Mouse (Mus musculus): Measurements from ENCODE around the gene Ezr.

Ezr gene

GRCm38 (mm10) chr17:6769602-6770001 is 13.0 kb downstream of the Ezr start:
- no peak for DNase-seq (ENCODE audit: extremely low spot score, low read depth, low spot score)

GRCm38 (mm10) chr17:6768301-6768788 is 14.2 kb downstream of the Ezr start:
- DNase-seq (ENCODE audit: extremely low spot score, low read depth, low spot score): no peak

DNA sequence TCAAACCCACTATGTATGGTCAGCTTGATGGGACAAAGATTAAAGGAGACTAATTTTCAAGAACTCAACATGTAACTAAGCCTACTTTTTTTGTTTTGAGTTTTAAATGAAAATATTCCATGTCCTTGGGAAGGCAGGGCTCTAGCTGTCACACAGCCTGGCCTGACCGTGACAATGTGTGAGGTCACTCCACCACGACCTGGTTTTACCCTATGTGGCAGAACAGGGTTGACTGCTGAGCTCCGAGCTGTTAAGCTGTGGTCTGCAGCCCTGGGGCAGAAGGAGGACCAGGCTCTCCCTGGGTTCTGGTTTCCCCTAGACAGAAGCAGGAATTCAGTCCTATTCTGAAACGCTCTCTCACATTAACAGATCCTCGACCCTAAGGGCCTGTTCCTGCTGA is 14.8 kb downstream of the Ezr start:
- no peak for DNase-seq (ENCODE audit: extremely low spot score, low read depth, low spot score)

DNA sequence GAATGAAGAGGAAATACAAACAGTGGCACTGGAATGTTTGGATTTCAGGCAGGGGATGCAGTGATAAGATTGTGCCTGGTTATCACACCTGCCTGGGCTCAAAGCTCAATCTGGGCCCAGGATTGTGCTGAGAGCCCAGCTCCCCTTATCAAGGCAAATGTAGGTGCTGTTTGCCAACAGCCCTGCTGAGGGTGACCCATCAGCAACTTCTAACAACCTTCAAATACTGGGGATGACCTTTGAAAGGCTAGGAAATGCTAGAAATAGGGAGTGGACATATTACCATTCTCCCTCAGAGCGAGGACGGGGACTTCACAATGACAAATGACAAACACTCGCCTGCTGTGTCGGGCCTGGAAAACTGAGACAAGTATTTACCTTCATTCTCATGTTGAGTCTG is 15.8 kb downstream of the Ezr start:
- DNase-seq (ENCODE audit: extremely low spot score, low read depth, low spot score): no peak

- no peak for DNase-seq (ENCODE audit: extremely low spot score, low read depth, low spot score)
These were observed 16.7 kb downstream of the Ezr start for GRCm38 (mm10) chr17:6765886-6766285.

DNA sequence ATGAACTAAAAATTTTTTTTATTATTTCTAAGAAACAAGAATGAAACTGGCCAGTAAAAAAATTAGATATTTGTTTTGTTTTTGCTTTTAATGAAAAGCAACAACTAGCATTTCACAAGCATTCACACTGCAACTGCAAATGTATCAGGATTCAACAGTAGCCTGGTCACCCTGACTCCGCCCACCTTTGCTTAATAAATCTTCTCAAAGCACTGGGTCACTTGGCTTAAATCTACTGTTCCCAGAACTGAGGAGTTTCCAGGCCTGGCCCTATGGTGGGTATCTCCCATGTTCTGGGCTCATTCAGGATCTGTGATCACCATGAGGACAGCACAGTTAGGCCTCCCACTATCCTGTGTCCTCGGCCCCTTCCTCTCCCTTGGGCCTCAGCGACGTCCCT is 17.9 kb downstream of the Ezr start:
- DNase-seq (ENCODE audit: extremely low spot score, low read depth, low spot score): no peak

DNA sequence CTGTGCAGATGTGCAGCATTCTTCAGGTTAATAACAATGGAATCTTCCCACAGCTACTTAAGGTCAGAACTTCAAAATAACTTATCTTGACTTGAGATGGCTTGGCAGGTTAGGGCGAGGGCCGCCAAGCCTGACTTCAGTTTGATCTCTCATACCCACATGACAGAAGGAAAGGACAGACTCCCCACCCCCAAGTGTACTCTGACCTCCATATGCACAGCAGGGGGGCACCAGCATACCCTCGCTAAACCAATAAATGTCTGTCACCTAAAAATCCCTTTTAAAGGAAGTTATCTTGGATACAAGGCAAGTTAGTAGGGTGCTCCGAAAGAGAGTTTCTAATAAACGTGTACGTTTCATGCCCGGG is 18.4 kb downstream of the Ezr start:
- no peak for DNase-seq (ENCODE audit: extremely low spot score, low read depth, low spot score)

- DNase-seq (ENCODE audit: extremely low spot score, low read depth, low spot score): no peak
These were observed 18.9 kb downstream of the Ezr start for GRCm38 (mm10) chr17:6763513-6764226.

GRCm38 (mm10) chr17:6759717-6760292 is 22.8 kb downstream of the Ezr start:
- DNase-seq (ENCODE audit: extremely low spot score, low read depth, low spot score): no peak

DNA sequence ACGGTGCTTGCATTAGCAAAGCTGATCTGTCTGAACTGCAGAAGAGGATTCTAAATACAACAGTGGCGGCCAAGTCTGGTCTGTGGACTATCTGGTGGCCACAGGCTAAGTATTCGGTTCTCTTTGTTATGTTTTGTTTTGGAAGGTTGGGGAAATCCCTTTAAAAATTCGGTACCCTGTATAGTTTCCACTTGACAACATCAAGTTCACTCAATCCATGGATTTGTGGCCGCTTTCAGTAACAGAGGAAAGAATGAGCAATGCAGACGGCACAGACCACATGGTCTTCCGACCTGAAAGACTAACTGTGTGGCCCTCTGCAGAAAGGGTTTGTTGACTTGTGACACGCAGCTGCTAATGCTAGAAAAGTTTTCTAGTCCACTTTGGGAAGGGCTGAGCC is 23.7 kb downstream of the Ezr start:
- DNase-seq (ENCODE audit: extremely low spot score, low read depth, low spot score): no peak

DNA sequence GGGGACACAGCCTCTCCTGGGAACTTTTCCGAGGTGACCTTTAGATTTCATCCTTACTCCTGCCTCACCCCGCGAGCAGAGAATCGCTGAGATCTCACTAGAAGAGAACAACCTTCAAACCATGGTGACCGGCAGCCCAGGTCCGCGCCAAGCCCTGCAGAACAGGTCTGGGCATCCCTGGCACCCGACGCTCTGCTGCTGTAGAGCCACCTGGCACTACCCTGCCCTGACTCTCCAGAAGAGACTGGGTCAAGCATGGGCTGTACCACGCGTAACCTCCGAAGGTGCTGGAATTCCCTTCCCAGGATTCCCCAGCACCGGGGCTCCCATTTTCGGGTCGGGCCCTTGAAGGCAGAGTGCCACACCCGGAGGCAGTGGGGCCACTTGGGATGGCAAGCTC is 24.7 kb downstream of the Ezr start:
- DNase-seq (ENCODE audit: extremely low spot score, low read depth, low spot score): no peak

DNA sequence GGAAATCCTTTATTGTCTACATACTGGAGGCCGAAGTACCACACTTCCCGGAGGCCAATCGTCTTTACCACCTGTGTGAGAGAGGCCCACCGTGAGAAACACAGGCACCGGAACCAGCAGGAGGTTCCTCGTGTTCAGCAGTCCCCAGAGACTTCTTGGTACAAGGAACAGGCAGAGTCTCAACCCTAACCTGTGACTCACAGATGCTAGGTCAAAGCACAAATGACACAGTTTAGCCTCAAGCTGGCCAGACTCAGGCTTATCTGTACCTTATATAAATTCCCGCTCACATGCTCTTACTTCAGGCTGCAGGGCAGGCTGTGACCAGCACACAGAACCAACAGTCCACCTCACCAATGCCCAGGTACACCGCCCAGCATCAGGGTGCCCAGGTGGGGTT is 26.7 kb downstream of the Ezr start:
- DNase-seq (ENCODE audit: extremely low spot score, low read depth, low spot score): no peak

DNA sequence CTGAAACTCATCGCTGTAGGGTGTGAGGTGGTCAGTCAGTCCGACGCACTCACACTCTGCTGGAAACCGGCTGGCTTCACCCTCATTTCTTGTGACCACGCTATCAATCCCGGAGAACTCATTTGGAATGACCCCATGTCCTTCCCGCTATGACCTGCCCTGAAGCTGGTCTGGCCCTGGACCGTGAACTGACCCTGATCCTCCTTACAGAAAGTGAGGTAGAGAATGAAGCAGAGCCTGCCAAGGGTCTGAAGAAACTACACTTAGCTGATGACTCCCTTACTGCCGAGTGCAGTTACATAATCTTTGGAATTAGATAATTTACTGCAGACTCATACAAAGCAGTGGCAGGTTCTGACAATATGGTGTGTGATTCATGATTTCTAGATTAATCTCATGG is 27.4 kb downstream of the Ezr start:
- DNase-seq (ENCODE audit: extremely low spot score, low read depth, low spot score): no peak

- DNase-seq (ENCODE audit: extremely low spot score, low read depth, low spot score): peak; percentile 16
These were observed 30.2 kb downstream of the Ezr start for GRCm38 (mm10) chr17:6752375-6752774.

DNA sequence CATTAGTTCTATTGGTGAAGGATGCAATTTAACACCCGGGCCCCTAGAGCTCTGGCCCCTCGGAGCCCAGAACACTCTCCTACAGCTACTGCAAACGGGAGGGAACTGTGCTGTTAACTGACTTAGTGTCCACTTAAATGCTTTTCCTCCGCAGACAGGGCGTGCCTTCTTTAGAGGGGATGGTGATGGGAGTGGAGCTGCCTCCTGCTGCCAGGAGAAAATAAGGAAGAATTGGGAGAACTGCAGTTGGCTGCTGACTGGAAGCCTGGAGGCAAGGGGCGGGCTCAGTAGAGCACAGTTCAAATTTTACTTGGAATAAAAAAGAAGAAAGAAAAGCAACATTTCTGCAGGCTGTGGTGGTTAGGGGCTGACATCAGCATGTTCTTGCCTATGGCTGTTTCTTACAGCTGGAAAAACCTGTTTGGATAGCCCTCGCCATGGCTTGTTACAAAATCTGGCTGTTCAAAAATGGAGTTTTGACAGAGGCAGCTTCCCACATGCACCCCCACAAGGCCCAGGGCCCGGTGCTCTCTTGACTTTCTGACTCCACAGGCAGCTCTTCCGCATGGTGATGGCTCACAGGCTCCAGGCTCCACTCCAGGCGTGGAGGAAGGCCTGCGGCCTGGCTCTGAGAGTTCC is 31.2 kb downstream of the Ezr start:
- DNase-seq (ENCODE audit: extremely low spot score, low read depth, low spot score): no peak

DNA sequence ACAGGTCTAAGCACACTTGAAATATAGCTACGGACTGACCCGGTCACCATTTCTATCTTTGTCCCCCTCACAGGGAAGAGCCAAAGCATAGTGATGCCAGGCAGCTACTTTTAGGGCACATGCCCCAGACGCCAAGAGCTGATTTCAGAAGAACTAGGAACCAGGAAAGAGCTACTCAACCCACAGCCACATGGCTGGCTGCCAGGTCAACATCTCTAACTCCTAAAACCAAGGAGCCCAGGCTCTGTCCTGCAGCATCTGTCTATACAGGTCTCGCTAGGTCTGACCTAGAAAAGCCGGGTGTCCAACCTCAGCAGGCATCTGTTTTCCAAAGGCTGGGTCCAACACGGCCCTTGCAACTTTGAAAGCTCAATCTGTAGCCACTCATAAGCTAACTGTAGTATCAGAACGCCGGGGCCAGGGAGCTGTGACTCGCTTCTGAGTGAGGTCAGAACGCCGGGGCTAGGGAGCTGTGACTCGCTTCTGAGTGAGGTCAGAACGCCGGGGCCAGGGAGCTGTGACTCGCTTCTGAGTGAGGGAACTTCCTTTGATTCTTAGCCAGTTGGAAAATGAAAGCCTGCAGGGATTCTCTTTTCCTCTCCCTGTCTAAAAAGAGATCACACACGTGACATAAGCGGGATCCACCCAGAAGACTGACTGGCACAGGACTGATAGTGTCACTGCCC is 33.7 kb downstream of the Ezr start:
- no peak for DNase-seq (ENCODE audit: extremely low spot score, low read depth, low spot score)

GRCm38 (mm10) chr17:6747478-6747877 is 35.1 kb downstream of the Ezr start:
- DNase-seq (ENCODE audit: extremely low spot score, low read depth, low spot score): no peak

DNA sequence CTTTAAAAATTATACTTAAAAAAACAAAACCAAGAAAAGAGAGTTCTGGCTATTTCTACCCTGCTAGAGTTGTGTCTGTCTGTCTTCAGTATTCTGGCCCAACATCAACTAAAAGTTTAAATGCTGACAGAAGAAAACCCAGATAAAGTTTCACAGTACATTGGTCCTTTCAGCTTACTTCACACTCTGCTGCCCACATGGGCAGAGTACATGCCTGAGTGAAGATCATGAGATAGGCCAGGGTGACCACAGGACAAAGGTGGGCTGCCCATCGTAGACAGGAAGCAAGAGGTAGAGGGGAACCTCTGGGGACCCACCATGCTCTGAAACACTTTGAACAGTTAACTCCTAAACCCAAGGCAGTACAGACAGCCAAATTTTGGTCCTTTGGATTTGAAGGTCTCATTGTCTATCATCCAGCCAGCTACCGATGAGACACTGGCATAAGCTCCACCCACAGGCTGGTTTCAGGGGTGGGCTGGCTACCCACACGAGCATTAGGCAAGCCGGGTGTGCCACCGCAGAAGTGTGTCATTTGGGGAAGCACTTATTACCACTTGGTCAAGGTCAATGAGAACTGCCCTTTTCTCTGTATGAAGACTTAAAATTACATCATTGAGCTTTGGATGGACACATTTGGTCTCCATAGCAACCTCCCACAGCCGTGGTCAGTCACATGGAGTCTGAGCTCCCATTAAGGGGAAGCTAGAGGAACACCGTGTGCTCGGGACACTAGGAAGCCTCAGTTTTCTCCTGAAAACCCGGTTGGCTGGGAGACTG is 35.9 kb downstream of the Ezr start:
- DNase-seq (ENCODE audit: extremely low spot score, low read depth, low spot score): no peak

DNA sequence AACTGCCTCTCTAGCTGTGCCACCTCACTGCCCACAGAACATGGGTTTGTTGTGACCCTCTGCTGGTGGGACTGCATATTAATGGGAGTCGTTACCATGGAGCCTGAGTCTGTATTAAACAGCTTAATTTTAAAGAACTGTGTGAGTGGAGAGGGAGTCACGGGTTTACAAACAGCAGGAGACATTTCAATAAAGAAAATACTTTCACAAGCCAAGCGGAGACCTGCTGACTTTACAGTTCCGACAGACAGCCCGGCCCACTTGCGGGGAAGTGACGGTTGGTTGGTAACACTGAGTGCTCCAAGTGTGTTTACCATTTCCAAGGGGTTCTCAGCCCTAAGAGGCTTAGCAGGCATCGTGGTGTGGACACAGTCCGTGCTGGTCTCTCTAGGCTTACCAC is 36.6 kb downstream of the Ezr start:
- DNase-seq (ENCODE audit: extremely low spot score, low read depth, low spot score): no peak

GRCm38 (mm10) chr17:6745503-6745902 is 37.1 kb downstream of the Ezr start:
- DNase-seq (ENCODE audit: extremely low spot score, low read depth, low spot score): no peak

- no peak for DNase-seq (ENCODE audit: extremely low spot score, low read depth, low spot score)
These were observed 37.7 kb downstream of the Ezr start for GRCm38 (mm10) chr17:6744871-6745270.

Measured in hindlimb bud, embryonic 11.5 days (tissue).